Mouse (Mus musculus): Measurements from ENCODE around the gene Miip. TPM values are rescaled to one million over a fixed set of nuclear protein-coding genes. Genes with fewer than 3 reads are reported as not detected.

Miip gene
- polyA plus RNA-seq, 1 experiment from 2014 or later: 16.6 TPM

DNA sequence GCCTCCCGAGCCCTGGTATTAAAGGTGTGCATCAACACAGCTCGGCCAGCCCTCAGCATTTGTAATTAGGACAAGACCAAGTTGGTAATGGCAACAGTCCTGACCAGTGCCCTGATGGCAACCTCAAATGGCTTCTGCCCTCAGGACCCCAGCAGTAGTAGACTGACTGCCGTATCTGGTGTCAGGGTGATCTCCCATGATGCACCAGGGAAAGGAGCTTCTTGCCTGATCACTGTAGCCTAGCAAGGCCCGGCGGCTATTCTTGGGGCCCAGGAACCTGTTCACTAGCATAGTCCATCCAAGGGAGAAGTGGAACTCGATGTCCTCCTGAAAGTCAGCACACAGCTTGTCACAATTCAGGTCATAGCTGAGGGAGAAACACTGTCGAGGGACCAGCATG lies 13.2 kb upstream of the Miip start:
- no peak for TF ChIP-seq EP300 (optimal IDR thresholded peaks at IDR 0.05)
- no peak for TF ChIP-seq CTCF (IDR thresholded peaks at IDR 0.05; ENCODE audit: low read depth)
- Histone ChIP-seq H3K36me3 (ENCODE audit: control insufficient read depth, insufficient read depth, low read length) (peaks cover 35% of the 10 kb centered on the region), H3K9ac (ENCODE audit: low read length) (no peak overlapping the region), H3K4me3 (ENCODE audit: low read depth, low read length) (no peak overlapping the region), H3K27ac (replicated peaks) (no peak overlapping the region), H3K4me1 (replicated peaks; ENCODE audit: control insufficient read depth, insufficient read depth) (no peaks in the 10 kb centered on the region), H3K9me3 (ENCODE audit: control insufficient read depth, low read length) (no peaks in the 10 kb centered on the region), H3K4me2 (replicated peaks; ENCODE audit: low read depth) (no peak overlapping the region), H3K27me3 (ENCODE audit: control insufficient read depth, insufficient read depth, low read length) (no peaks in the 10 kb centered on the region)
- ATAC-seq (ENCODE audit: low FRiP score, low TSS enrichment): no peak
- no peak for DNase-seq (ENCODE audit: low spot score)
- WGBS: 95% methylated on average over 7 of the region's 7 CpGs

DNA sequence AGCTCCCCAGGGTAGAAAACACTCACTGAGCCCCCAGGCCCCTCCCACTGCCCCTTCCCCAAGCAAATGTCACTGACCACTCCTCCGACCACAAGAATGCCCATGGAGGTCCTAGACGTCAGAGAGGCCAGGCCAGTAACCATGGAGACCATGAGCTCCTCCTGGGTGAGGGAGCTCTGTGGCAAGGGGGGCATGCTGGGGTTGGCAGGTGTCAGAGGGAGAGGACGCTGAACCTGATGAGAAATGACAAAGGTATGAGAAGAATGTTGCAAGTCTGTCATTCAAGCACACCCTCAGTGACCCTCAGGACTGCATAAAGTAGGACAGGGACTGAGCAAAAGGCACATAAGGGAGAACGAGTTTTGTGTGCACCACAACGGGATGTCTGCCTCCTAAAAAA lies 11.2 kb upstream of the Miip start:
- Histone ChIP-seq H3K36me3 (ENCODE audit: control insufficient read depth, insufficient read depth, low read length) (peaks cover 41% of the 10 kb centered on the region), H3K4me1 (replicated peaks; ENCODE audit: control insufficient read depth, insufficient read depth) (no peaks in the 10 kb centered on the region), H3K4me2 (replicated peaks; ENCODE audit: low read depth) (no peak overlapping the region), H3K9me3 (ENCODE audit: control insufficient read depth, low read length) (no peaks in the 10 kb centered on the region), H3K27me3 (ENCODE audit: control insufficient read depth, insufficient read depth, low read length) (no peaks in the 10 kb centered on the region), H3K9ac (ENCODE audit: low read length) (no peak overlapping the region), H3K27ac (replicated peaks) (no peak overlapping the region), H3K4me3 (ENCODE audit: low read depth, low read length) (no peak overlapping the region)
- no peak for DNase-seq (ENCODE audit: low spot score)
- TF ChIP-seq EP300 (optimal IDR thresholded peaks at IDR 0.05) (no peak), CTCF (IDR thresholded peaks at IDR 0.05; ENCODE audit: low read depth) (no peak)
- 50% methylated on average over 5 of the region's 5 CpGs for WGBS
- ATAC-seq (ENCODE audit: low FRiP score, low TSS enrichment): no peak

DNA sequence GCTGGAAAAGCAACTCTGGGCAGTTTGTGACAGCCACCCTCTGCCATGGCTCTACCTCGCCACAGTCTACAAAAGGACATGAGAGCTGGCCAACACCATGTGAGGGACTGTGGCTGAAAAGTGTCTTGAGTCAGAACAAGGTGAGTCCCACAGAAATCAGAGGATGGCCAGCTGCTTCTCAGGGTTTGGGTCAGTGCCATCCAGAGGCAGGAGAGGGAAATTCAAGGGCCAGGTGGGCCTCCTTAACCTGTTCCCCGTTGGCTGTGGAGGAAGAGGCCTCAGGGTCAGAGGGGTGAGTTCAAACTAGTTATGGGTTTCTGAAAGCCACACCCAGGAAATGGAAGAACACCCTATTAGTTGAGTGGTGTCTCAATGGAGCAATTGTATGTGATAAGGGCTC lies 10.8 kb upstream of the Miip start:
- no peak for ATAC-seq (ENCODE audit: low FRiP score, low TSS enrichment)
- H3K4me1 ChIP-seq (replicated peaks; ENCODE audit: control insufficient read depth, insufficient read depth): no peaks in the 10 kb centered on the region
- 49% methylated on average over 2 of the region's 2 CpGs for WGBS

DNA sequence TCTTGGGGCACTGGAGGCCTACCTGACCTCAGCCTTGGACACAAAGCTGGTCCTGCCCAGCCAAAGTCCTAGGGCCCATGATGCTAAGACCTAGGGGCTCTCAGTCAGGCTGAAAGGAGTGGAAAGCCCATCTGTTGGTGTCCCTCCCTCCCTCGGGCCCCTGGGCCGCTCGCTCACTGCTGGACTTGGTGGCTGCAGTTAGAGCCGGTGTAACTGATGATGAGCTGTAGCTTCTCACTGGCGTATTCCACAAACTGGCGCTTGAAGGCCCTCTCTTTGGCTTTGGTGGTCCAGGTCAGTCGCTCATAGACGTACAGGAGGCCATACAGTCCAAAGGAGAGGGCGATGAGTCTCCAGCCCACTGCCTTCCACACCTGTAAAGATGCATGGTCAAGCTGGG lies 9.9 kb upstream of the Miip start:
- H3K4me3 ChIP-seq (ENCODE audit: low read depth, low read length): no peak overlapping the region
- no peaks in the 10 kb centered on the region for H3K9me3 ChIP-seq (ENCODE audit: control insufficient read depth, low read length)
- no peak overlapping the region for H3K4me2 ChIP-seq (replicated peaks; ENCODE audit: low read depth)
- peaks cover 39% of the 10 kb centered on the region for H3K36me3 ChIP-seq (ENCODE audit: control insufficient read depth, insufficient read depth, low read length)
- no peaks in the 10 kb centered on the region for H3K4me1 ChIP-seq (replicated peaks; ENCODE audit: control insufficient read depth, insufficient read depth)
- no peak for ATAC-seq (ENCODE audit: low FRiP score, low TSS enrichment)
- TF ChIP-seq EP300 (optimal IDR thresholded peaks at IDR 0.05): no peak
- TF ChIP-seq CTCF (IDR thresholded peaks at IDR 0.05; ENCODE audit: low read depth): no peak
- H3K27ac ChIP-seq (replicated peaks): no peak overlapping the region
- no peak for DNase-seq (ENCODE audit: low spot score)
- 97% methylated on average over 9 of the region's 9 CpGs for WGBS
- no peaks in the 10 kb centered on the region for H3K27me3 ChIP-seq (ENCODE audit: control insufficient read depth, insufficient read depth, low read length)
- H3K9ac ChIP-seq (ENCODE audit: low read length): no peak overlapping the region

More for the DNA sequence above, 10.8 kb upstream of the Miip start:
- H3K27me3 ChIP-seq (ENCODE audit: control insufficient read depth, insufficient read depth, low read length): no peaks in the 10 kb centered on the region
- no peak overlapping the region for H3K4me2 ChIP-seq (replicated peaks; ENCODE audit: low read depth)
- peaks cover 43% of the 10 kb centered on the region for H3K36me3 ChIP-seq (ENCODE audit: control insufficient read depth, insufficient read depth, low read length)
- no peak overlapping the region for H3K4me3 ChIP-seq (ENCODE audit: low read depth, low read length)
- no peak for TF ChIP-seq EP300 (optimal IDR thresholded peaks at IDR 0.05)
- TF ChIP-seq CTCF (IDR thresholded peaks at IDR 0.05; ENCODE audit: low read depth): no peak
- H3K27ac ChIP-seq (replicated peaks): no peak overlapping the region
- no peak for DNase-seq (ENCODE audit: low spot score)
- no peaks in the 10 kb centered on the region for H3K9me3 ChIP-seq (ENCODE audit: control insufficient read depth, low read length)
- H3K9ac ChIP-seq (ENCODE audit: low read length): no peak overlapping the region

- DNase-seq (ENCODE audit: low spot score) (no peak), ATAC-seq (ENCODE audit: low FRiP score, low TSS enrichment) (no peak)
- no peak overlapping the region for H3K27ac ChIP-seq (replicated peaks)
- WGBS: 86% methylated on average over 4 of the region's 4 CpGs
- H3K27me3 ChIP-seq (ENCODE audit: control insufficient read depth, insufficient read depth, low read length): no peaks in the 10 kb centered on the region
- no peak overlapping the region for H3K4me3 ChIP-seq (ENCODE audit: low read depth, low read length)
- no peak overlapping the region for H3K4me2 ChIP-seq (replicated peaks; ENCODE audit: low read depth)
- H3K9me3 ChIP-seq (ENCODE audit: control insufficient read depth, low read length): no peaks in the 10 kb centered on the region
- no peak overlapping the region for H3K9ac ChIP-seq (ENCODE audit: low read length)
- H3K4me1 ChIP-seq (replicated peaks; ENCODE audit: control insufficient read depth, insufficient read depth): no peaks in the 10 kb centered on the region
- no peak for TF ChIP-seq EP300 (optimal IDR thresholded peaks at IDR 0.05)
- TF ChIP-seq CTCF (IDR thresholded peaks at IDR 0.05; ENCODE audit: low read depth): no peak
- H3K36me3 ChIP-seq (ENCODE audit: control insufficient read depth, insufficient read depth, low read length): peaks cover 29% of the 10 kb centered on the region
Measured at GRCm38 (mm10) chr4:147875852-147876575, 7.4 kb upstream of the Miip start.

DNA sequence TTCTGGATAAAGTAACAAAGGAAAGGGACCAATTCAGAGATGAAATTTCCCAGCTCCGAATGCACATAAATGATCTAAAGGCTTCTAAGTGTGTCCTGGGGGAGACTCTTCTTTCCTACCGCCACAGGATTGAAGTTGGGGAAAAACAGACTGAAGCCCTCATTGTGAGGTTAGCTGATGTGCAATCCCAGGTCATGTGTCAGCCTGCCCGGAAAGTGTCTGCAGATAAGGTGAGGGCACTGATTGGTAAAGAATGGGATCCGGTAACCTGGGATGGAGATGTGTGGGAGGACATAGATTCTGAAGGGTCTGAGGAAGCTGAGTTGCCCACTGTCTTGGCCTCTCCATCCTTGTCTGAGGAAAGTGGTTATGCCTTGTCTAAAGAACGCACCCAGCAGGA lies 622 bp upstream of the Miip start:
- ATAC-seq (ENCODE audit: low FRiP score, low TSS enrichment): no peak

More for the DNA sequence above, 622 bp upstream of the Miip start:
- Histone ChIP-seq H3K4me1 (replicated peaks; ENCODE audit: control insufficient read depth, insufficient read depth) (0 out of 2 replicates have a peak, but pooled peaks cover 7% of the 10 kb centered on the region), H3K4me3 (ENCODE audit: low read depth, low read length) (peak overlapping the region; percentile 86), H3K9ac (ENCODE audit: low read length) (peak overlapping the region; percentile 65), H3K4me2 (replicated peaks; ENCODE audit: low read depth) (peak overlapping the region; percentile 78), H3K27me3 (ENCODE audit: control insufficient read depth, insufficient read depth, low read length) (no peaks in the 10 kb centered on the region), H3K36me3 (ENCODE audit: control insufficient read depth, insufficient read depth, low read length) (peaks cover 10% of the 10 kb centered on the region; the same call in 1 of the 2 replicates), H3K9me3 (ENCODE audit: control insufficient read depth, low read length) (no peaks in the 10 kb centered on the region), H3K27ac (replicated peaks) (peak overlapping the region; percentile 71)
- WGBS: 7% methylated on average over 5 of the region's 5 CpGs
- TF ChIP-seq CTCF (IDR thresholded peaks at IDR 0.05; ENCODE audit: low read depth) (no peak), EP300 (optimal IDR thresholded peaks at IDR 0.05) (no peak)
- DNase-seq (ENCODE audit: low spot score): no peak

Data from stomach, postnatal 0 days (tissue).